Mouse (Mus musculus): ENCODE data around the gene Micall2. TPM values are rescaled to one million over a fixed set of nuclear protein-coding genes. Genes with fewer than 3 reads are reported as not detected.
"Not testable (repeated sequence)": the region's sequence is repeated elsewhere in the genome, so short reads cannot be mapped to it uniquely, and the experiment has no call there.

Gene Micall2
- polyA plus RNA-seq, 1 experiment from 2014 or later, result 8.4 TPM

GRCm38 (mm10) chr5:139726186-139726585, 9.9 kb downstream of the Micall2 start:
- WGBS, result 92% methylated on average over 3 of the region's 3 CpGs
- no peak overlapping the region for H3K4me2 ChIP-seq (replicated peaks)
- H3K27me3 ChIP-seq, result no peaks in the 10 kb centered on the region
- no peak overlapping the region for H3K27ac ChIP-seq
- H3K4me1 ChIP-seq, result peaks cover 35% of the 10 kb centered on the region
- no peak overlapping the region for H3K4me3 ChIP-seq
- H3K9ac ChIP-seq, result no peak overlapping the region
- no peaks in the 10 kb centered on the region for H3K9me3 ChIP-seq
- no peak for ATAC-seq (ENCODE audit: insufficient number of reproducible peaks, insufficient read depth, low FRiP score, low TSS enrichment)
- H3K36me3 ChIP-seq, result no peaks in the 10 kb centered on the region

- H3K36me3 ChIP-seq, result no peaks in the 10 kb centered on the region
- no peak overlapping the region; the same call in 1 of the 2 replicates for H3K27ac ChIP-seq
- peaks cover 19% of the 10 kb centered on the region for H3K4me1 ChIP-seq
- no peaks in the 10 kb centered on the region for H3K27me3 ChIP-seq
- no peak overlapping the region for H3K9ac ChIP-seq
- H3K4me3 ChIP-seq, result no peak overlapping the region
- no peaks in the 10 kb centered on the region for H3K9me3 ChIP-seq
- peak; percentile 42; the same call in 1 of the 2 replicates for ATAC-seq (ENCODE audit: insufficient number of reproducible peaks, insufficient read depth, low FRiP score, low TSS enrichment)
- H3K4me2 ChIP-seq (replicated peaks), result no peak overlapping the region
- 17% methylated on average over 10 of the region's 10 CpGs for WGBS
These were observed 11.6 kb downstream of the Micall2 start for GRCm38 (mm10) chr5:139724336-139725116.

GRCm38 (mm10) chr5:139723113-139723512, 13.0 kb downstream of the Micall2 start:
- Histone ChIP-seq H3K27ac (no peak overlapping the region), H3K27me3 (no peaks in the 10 kb centered on the region)

GRCm38 (mm10) chr5:139722709-139723108, 13.4 kb downstream of the Micall2 start:
- 70% methylated on average over 6 of the region's 6 CpGs for WGBS
- Histone ChIP-seq H3K4me1 (peaks cover 12% of the 10 kb centered on the region), H3K4me2 (replicated peaks) (no peak overlapping the region), H3K27ac (no peak overlapping the region), H3K9me3 (no peaks in the 10 kb centered on the region), H3K9ac (no peak overlapping the region), H3K36me3 (no peaks in the 10 kb centered on the region), H3K27me3 (no peaks in the 10 kb centered on the region), H3K4me3 (no peak overlapping the region)
- ATAC-seq (ENCODE audit: insufficient number of reproducible peaks, insufficient read depth, low FRiP score, low TSS enrichment), result no peak

More at GRCm38 (mm10) chr5:139723113-139723512, 13.0 kb downstream of the Micall2 start:
- no peak for ATAC-seq (ENCODE audit: insufficient number of reproducible peaks, insufficient read depth, low FRiP score, low TSS enrichment)
- Histone ChIP-seq H3K4me3 (no peak overlapping the region), H3K4me1 (peaks cover 12% of the 10 kb centered on the region), H3K36me3 (no peaks in the 10 kb centered on the region), H3K9me3 (no peaks in the 10 kb centered on the region), H3K4me2 (replicated peaks) (no peak overlapping the region), H3K9ac (no peak overlapping the region)
- WGBS, result 48% methylated on average over 9 of the region's 9 CpGs

- ATAC-seq (ENCODE audit: insufficient number of reproducible peaks, insufficient read depth, low FRiP score, low TSS enrichment), result no peak
- H3K9me3 ChIP-seq, result no peaks in the 10 kb centered on the region
- no peak overlapping the region for H3K4me3 ChIP-seq
- no peak overlapping the region for H3K9ac ChIP-seq
- H3K4me2 ChIP-seq (replicated peaks), result no peak overlapping the region
- H3K4me1 ChIP-seq, result no peaks in the 10 kb centered on the region
- no peak overlapping the region for H3K27ac ChIP-seq
- H3K36me3 ChIP-seq, result peaks cover 8% of the 10 kb centered on the region; the same call in 1 of the 2 replicates
- WGBS, result 84% methylated on average over 7 of the region's 7 CpGs
- no peaks in the 10 kb centered on the region for H3K27me3 ChIP-seq
These were observed 17.2 kb downstream of the Micall2 start for GRCm38 (mm10) chr5:139718949-139719348.

GRCm38 (mm10) chr5:139718540-139718939, 17.6 kb downstream of the Micall2 start:
- Histone ChIP-seq H3K27me3 (no peaks in the 10 kb centered on the region), H3K27ac (no peak overlapping the region), H3K36me3 (peaks cover 8% of the 10 kb centered on the region; the same call in 1 of the 2 replicates), H3K4me1 (no peaks in the 10 kb centered on the region), H3K9ac (no peak overlapping the region), H3K4me2 (replicated peaks) (no peak overlapping the region), H3K4me3 (no peak overlapping the region), H3K9me3 (no peaks in the 10 kb centered on the region)
- 77% methylated on average over 6 of the region's 6 CpGs for WGBS
- no peak for ATAC-seq (ENCODE audit: insufficient number of reproducible peaks, insufficient read depth, low FRiP score, low TSS enrichment)

GRCm38 (mm10) chr5:139717723-139718122, 18.4 kb downstream of the Micall2 start:
- 90% methylated on average over 2 of the region's 2 CpGs for WGBS
- H3K9ac ChIP-seq, result no peak overlapping the region

GRCm38 (mm10) chr5:139706496-139706895, 29.6 kb downstream of the Micall2 start:
- no peaks in the 10 kb centered on the region for H3K9me3 ChIP-seq
- H3K9ac ChIP-seq, result no peak overlapping the region
- WGBS, result 94% methylated on average over 10 of the region's 10 CpGs
- no peak for ATAC-seq (ENCODE audit: insufficient number of reproducible peaks, insufficient read depth, low FRiP score, low TSS enrichment)
- no peak overlapping the region for H3K4me3 ChIP-seq
- no peak overlapping the region for H3K4me2 ChIP-seq (replicated peaks)
- H3K27me3 ChIP-seq, result no peaks in the 10 kb centered on the region
- H3K27ac ChIP-seq, result no peak overlapping the region
- H3K36me3 ChIP-seq, result peaks cover 45% of the 10 kb centered on the region
- H3K4me1 ChIP-seq, result no peaks in the 10 kb centered on the region

More at GRCm38 (mm10) chr5:139717723-139718122, 18.4 kb downstream of the Micall2 start:
- Histone ChIP-seq H3K4me1 (no peaks in the 10 kb centered on the region), H3K27ac (no peak overlapping the region), H3K36me3 (peaks cover 8% of the 10 kb centered on the region; the same call in 1 of the 2 replicates), H3K4me3 (no peak overlapping the region), H3K27me3 (no peaks in the 10 kb centered on the region), H3K4me2 (replicated peaks) (no peak overlapping the region), H3K9me3 (no peaks in the 10 kb centered on the region)
- ATAC-seq (ENCODE audit: insufficient number of reproducible peaks, insufficient read depth, low FRiP score, low TSS enrichment), result no peak

- ATAC-seq (ENCODE audit: insufficient number of reproducible peaks, insufficient read depth, low FRiP score, low TSS enrichment), result no peak
- Histone ChIP-seq H3K4me1 (no peaks in the 10 kb centered on the region), H3K9me3 (no peaks in the 10 kb centered on the region), H3K9ac (no peak overlapping the region), H3K27me3 (no peaks in the 10 kb centered on the region), H3K4me3 (no peak overlapping the region), H3K27ac (no peak overlapping the region), H3K36me3 (peaks cover 16% of the 10 kb centered on the region; the same call in 1 of the 2 replicates), H3K4me2 (replicated peaks) (no peak overlapping the region)
- 64% methylated on average over 2 of the region's 2 CpGs for WGBS
These were observed 33.2 kb downstream of the Micall2 start for GRCm38 (mm10) chr5:139702905-139703304.

GRCm38 (mm10) chr5:139702236-139702635, 33.9 kb downstream of the Micall2 start:
- Histone ChIP-seq H3K9me3 (no peaks in the 10 kb centered on the region), H3K9ac (no peak overlapping the region), H3K4me1 (no peaks in the 10 kb centered on the region), H3K27ac (no peak overlapping the region), H3K27me3 (no peaks in the 10 kb centered on the region), H3K4me3 (no peak overlapping the region), H3K4me2 (replicated peaks) (no peak overlapping the region), H3K36me3 (peaks cover 16% of the 10 kb centered on the region; the same call in 1 of the 2 replicates)
- no peak for ATAC-seq (ENCODE audit: insufficient number of reproducible peaks, insufficient read depth, low FRiP score, low TSS enrichment)
- 67% methylated on average over 10 of the region's 10 CpGs for WGBS

GRCm38 (mm10) chr5:139696954-139697353, 39.2 kb downstream of the Micall2 start:
- Histone ChIP-seq H3K4me2 (replicated peaks) (no peak overlapping the region), H3K4me3 (no peak overlapping the region), H3K9ac (no peak overlapping the region), H3K9me3 (no peaks in the 10 kb centered on the region), H3K27ac (no peak overlapping the region), H3K36me3 (no peaks in the 10 kb centered on the region), H3K27me3 (no peaks in the 10 kb centered on the region), H3K4me1 (peaks cover 7% of the 10 kb centered on the region)
- WGBS, result 86% methylated on average over 6 of the region's 6 CpGs
- no peak for ATAC-seq (ENCODE audit: insufficient number of reproducible peaks, insufficient read depth, low FRiP score, low TSS enrichment)

GRCm38 (mm10) chr5:139695876-139696275, 40.3 kb downstream of the Micall2 start:
- H3K9ac ChIP-seq; H3K9me3 ChIP-seq; H3K4me2 ChIP-seq (replicated peaks); H3K4me1 ChIP-seq; H3K27ac ChIP-seq; H3K4me3 ChIP-seq; ATAC-seq (ENCODE audit: insufficient number of reproducible peaks, insufficient read depth, low FRiP score, low TSS enrichment); H3K27me3 ChIP-seq; H3K36me3 ChIP-seq: not testable (repeated sequence)
- 68% methylated on average over 3 of the region's 3 CpGs for WGBS

Measured in embryonic facial prominence, embryonic 12.5 days (tissue).